Mouse (Mus musculus) heart, adult 2 months (tissue): ENCODE results near the gene Fkbp6. TPM values are rescaled to one million over a fixed set of nuclear protein-coding genes. Genes with fewer than 3 reads are reported as not detected.
A peak's percentile ranks its signal among the peaks of the same experiment; 100 is the strongest.

ENCODE experiments used
- DNase-seq, 2 experiments: peaks; one replicate each; pipeline ENCODE4 v3.0.0; 2021
- H3K27ac ChIP-seq: fragments of 200-600 bp; 2 replicates; pipeline ENCODE4 v1.8.1; 2022
- H3K27me3 ChIP-seq: fragments of 200-500 bp; 2 replicates; pipeline ENCODE4 v1.6.1; 2012; ENCODE audit warnings: mild to moderate bottlenecking, low read length, inconsistent platforms, mixed read lengths; ENCODE audit not compliant: control insufficient read depth, insufficient read depth
- H3K36me3 ChIP-seq: fragments of 200-500 bp; 2 replicates; pipeline ENCODE4 v1.6.1; 2012; ENCODE audit warnings: low read length, inconsistent platforms; ENCODE audit not compliant: control insufficient read depth, insufficient read depth
- H3K4me1 ChIP-seq: fragments of 200-500 bp; 2 replicates; pipeline ENCODE4 v1.6.1; 2011; ENCODE audit warnings: low read length; ENCODE audit not compliant: control insufficient read depth, insufficient read depth
- H3K4me3 ChIP-seq: fragments of 200-600 bp; 2 replicates; pipeline ENCODE4 v1.8.1; 2022
- H3K79me2 ChIP-seq: fragments of 200-500 bp; replicated peaks from 2 replicates; pipeline ENCODE4 v1.6.1; 2012; ENCODE audit warnings: mild to moderate bottlenecking, inconsistent platforms, low read length, moderate library complexity, mixed read lengths; ENCODE audit not compliant: control insufficient read depth, insufficient read depth
- H3K9ac ChIP-seq: fragments of 200-500 bp; 2 replicates; pipeline ENCODE4 v1.6.1; 2012; ENCODE audit warnings: low read depth, mild to moderate bottlenecking, control low read depth, inconsistent platforms, low read length, mixed read lengths
- CTCF ChIP-seq: fragments of 200-600 bp; IDR thresholded peaks from 2 replicates; pipeline ENCODE4 v1.8.1; 2022; ENCODE audit warnings: antibody characterized with exemption, mild to moderate bottlenecking, moderate library complexity
- EP300 ChIP-seq: fragments of 200-500 bp; IDR thresholded peaks from 2 replicates; pipeline ENCODE4 v1.6.1; 2011; ENCODE audit warnings: low read depth, low read length, control low read depth; ENCODE audit not compliant: insufficient read depth
- POLR2A ChIP-seq: fragments of 200-500 bp; IDR thresholded peaks from 2 replicates; pipeline ENCODE4 v1.6.1; 2011; ENCODE audit warnings: mild to moderate bottlenecking, low read depth, low read length, control low read depth; ENCODE audit not compliant: insufficient read depth
- WGBS: fragments of 180-500 bp; shearing (Covaris S2); methylation state at CpG from one replicate; pipeline ENCODE4 v1.1.7; 2018; 5-methylcytosine and 5-hydroxymethylcytosine counted together
- intact Hi-C: fragments of 180-260 bp; cut with DNase I; formaldehyde crosslinking; loops from one replicate; pipeline ENCODE4 v1.15.1; 2025
- polyA plus RNA-seq: library from polyadenylated mRNA; depleted of rRNA; stranded (reverse); fragments of >200 nt; gene quantifications from 2 replicates; pipeline ENCODE4 v1.2.3, GENCODE M21; 2012
- total RNA-seq, 2 experiments: library from RNA; stranded (reverse); gene quantifications; 2 replicates each; pipeline ENCODE4 v1.2.3; 2021

Fkbp6 gene
- total and polyA plus RNA-seq, 3 experiments = 0.31 to 0.41 TPM; not detected in 1

DNA sequence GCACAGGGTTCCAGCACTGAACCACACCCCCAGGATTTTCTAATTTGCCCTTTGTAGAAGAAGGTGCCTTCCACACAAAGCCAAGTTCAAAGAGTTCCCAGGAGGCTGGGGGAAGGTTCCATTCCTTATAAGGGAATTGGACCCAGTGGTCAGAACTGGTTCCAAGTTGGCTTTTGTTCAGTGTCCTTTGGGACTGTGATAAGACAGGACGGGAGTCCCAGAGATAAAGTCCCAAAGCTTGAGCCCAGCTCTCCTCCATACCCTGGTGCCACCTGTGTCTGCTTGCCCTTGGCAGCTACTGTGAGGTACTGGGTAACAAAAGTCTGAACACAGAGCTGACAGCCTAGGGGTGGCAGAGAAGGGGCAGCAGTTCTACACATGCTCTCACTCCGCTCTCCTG, 9.9 kb upstream of the Fkbp6 start:
- Histone ChIP-seq H3K79me2 (no peaks in the 10 kb centered on the region), H3K4me3 (no peak overlapping the region), H3K9ac (no peak overlapping the region), H3K36me3 (no peaks in the 10 kb centered on the region), H3K4me1 (peaks cover 1% of the 10 kb centered on the region; the same call in 1 of the 2 replicates), H3K27ac (peak overlapping the region; percentile 51; the same call in 1 of the 2 replicates), H3K27me3 (no peaks in the 10 kb centered on the region)
- intact Hi-C loops = no loop called here
- TF ChIP-seq CTCF (no peak), EP300 (peak; percentile 75)
- WGBS = 36% methylated on average over 2 of the region's 2 CpGs
- DNase-seq = peak in 1 of 2 experiments; percentile 74

DNA sequence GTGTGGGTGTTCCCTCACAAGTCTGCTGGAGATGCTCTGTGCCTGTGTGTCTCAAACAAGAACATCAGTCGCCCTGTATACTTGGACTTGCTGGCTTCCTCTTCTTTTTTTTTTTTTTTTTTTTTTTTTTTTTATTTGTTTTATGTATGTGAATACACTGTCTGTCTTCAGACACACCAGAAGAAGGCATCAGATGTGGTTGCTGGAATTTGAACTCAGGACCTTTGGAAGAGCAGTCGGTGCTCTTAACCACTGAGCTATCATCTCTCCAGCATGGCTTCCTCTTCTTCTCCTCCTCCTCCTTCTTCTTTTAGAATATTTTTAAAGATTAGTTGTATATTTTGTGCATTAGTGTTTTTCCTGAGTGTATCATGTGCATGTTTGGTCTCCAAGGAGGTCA, 7.7 kb upstream of the Fkbp6 start:
- H3K4me3 ChIP-seq = no peak overlapping the region
- WGBS = 88% methylated on average over 2 of the region's 2 CpGs
- no peak overlapping the region for H3K9ac ChIP-seq
- H3K27ac ChIP-seq = no peak overlapping the region
- H3K79me2 ChIP-seq = no peaks in the 10 kb centered on the region
- intact Hi-C loops = no loop called here
- no peaks in the 10 kb centered on the region; the same call in 1 of the 2 replicates for H3K27me3 ChIP-seq
- peak in 1 of 2 experiments; percentile 56 for DNase-seq
- peaks cover 1% of the 10 kb centered on the region; the same call in 1 of the 2 replicates for H3K4me1 ChIP-seq
- no peaks in the 10 kb centered on the region for H3K36me3 ChIP-seq
- TF ChIP-seq EP300 (no peak), CTCF (no peak), POLR2A (no peak)

GRCm38 (mm10) chr5:135356090-135356489, 6.2 kb upstream of the Fkbp6 start:
- 19% methylated on average over 1 of the region's 1 CpGs for WGBS
- H3K4me1 ChIP-seq = peaks cover 1% of the 10 kb centered on the region; the same call in 1 of the 2 replicates
- intact Hi-C loops = no loop called here
- no peak overlapping the region for H3K27ac ChIP-seq
- H3K27me3 ChIP-seq = no peaks in the 10 kb centered on the region; the same call in 1 of the 2 replicates
- no peak for DNase-seq
- TF ChIP-seq CTCF (no peak), POLR2A (no peak), EP300 (no peak)
- H3K9ac ChIP-seq = no peak overlapping the region
- no peaks in the 10 kb centered on the region for H3K36me3 ChIP-seq
- no peaks in the 10 kb centered on the region for H3K79me2 ChIP-seq
- no peak overlapping the region for H3K4me3 ChIP-seq

DNA sequence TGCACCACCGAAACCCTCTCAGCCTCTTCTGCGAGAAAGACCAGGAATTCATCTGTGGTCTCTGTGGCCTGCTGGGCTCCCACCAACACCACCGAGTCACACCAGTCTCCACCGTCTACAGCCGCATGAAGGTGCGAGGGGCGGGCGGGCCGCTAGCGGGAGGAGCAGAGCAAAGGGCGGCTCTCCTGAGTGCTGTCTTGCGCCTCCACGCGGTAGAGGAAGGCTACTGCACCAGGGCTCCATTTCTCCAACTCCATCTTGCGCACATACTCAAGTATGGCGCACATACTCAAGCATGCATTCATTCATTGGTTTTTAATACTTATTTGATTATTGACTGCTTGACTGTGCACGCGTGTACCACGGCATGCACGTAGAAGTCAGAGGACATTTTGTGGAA, 3.7 kb upstream of the Fkbp6 start:
- DNase-seq = no peak
- no peaks in the 10 kb centered on the region for H3K4me1 ChIP-seq
- no peak for TF ChIP-seq EP300
- TF ChIP-seq CTCF = peak; percentile 31
- no peaks in the 10 kb centered on the region for H3K36me3 ChIP-seq
- no peak overlapping the region for H3K9ac ChIP-seq
- 19% methylated on average over 20 of the region's 20 CpGs for WGBS
- H3K27ac ChIP-seq = no peak overlapping the region
- intact Hi-C loops = no loop called here
- no peaks in the 10 kb centered on the region for H3K79me2 ChIP-seq
- no peak overlapping the region for H3K4me3 ChIP-seq
- H3K27me3 ChIP-seq = no peaks in the 10 kb centered on the region; the same call in 1 of the 2 replicates

GRCm38 (mm10) chr5:135352995-135353394, 3.2 kb upstream of the Fkbp6 start, which contains the start of gene Trim50:
Trim50 (plus strand) TSS chr5:135353295.
- Histone ChIP-seq H3K27me3 (no peaks in the 10 kb centered on the region; the same call in 1 of the 2 replicates), H3K9ac (no peak within 1 kb of the TSS), H3K27ac (no peak within 1 kb of the TSS), H3K4me3 (no peak within 1 kb of the TSS), H3K4me1 (no peaks in the 10 kb centered on the region), H3K79me2 (no peaks in the 10 kb centered on the region), H3K36me3 (no peaks in the 10 kb centered on the region)
- intact Hi-C loops = no loop called here
- WGBS = 58% methylated on average over 9 of the region's 9 CpGs
- TF ChIP-seq CTCF (no peak), POLR2A (no peak)
- no peak for DNase-seq

- Histone ChIP-seq H3K27me3 (no peaks in the 10 kb centered on the region; the same call in 1 of the 2 replicates), H3K79me2 (no peaks in the 10 kb centered on the region), H3K9ac (no peak overlapping the region), H3K4me3 (no peak overlapping the region), H3K4me1 (no peaks in the 10 kb centered on the region), H3K27ac (no peak overlapping the region), H3K36me3 (no peaks in the 10 kb centered on the region)
- TF ChIP-seq CTCF = no peak
- intact Hi-C loops = no loop called here
- 79% methylated on average over 13 of the region's 13 CpGs for WGBS
- DNase-seq = no peak
Measured at GRCm38 (mm10) chr5:135351606-135352005, 1.8 kb upstream of the Fkbp6 start.
